Mouse (Mus musculus) left cerebral cortex, adult 18-20 months (tissue): Measurements from ENCODE around the gene Tomm20l. TPM values are rescaled to one million over a fixed set of nuclear protein-coding genes. Genes with fewer than 3 reads are reported as not detected.

Source experiments
- DNase-seq, 2 experiments: peaks; one replicate each; pipeline ENCODE4 v3.0.0; 2021 to 2022; ENCODE audit warnings: low spot score in 2 of 2, mixed read lengths in 1 of 2
- total RNA-seq, 2 experiments: library from RNA; stranded (reverse); gene quantifications; 2 replicates each; pipeline ENCODE4 v1.2.3; 2021

Tomm20l gene
- total RNA-seq, 2 experiments from 2014 or later, result not detected

DNA sequence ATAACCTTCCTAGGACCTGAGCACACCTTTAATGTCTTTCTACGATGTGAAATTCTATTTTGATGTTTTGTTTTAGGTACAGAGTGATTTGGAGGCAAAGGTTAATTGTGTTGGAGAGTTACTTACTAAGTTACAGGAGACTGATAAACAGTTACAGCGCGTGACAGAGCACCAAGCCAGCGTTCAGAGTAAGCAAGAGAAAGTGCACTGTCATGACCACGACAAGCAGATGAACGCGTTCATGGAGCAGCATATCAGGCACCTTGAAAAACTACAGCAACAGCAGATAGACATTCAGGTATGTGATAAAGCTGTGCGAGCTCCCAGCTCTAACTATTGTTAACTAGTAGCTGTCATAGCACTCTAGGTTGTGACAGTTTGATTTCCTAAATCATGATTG, 38.9 kb downstream of the Tomm20l start:
- DNase-seq, result no peak

DNA sequence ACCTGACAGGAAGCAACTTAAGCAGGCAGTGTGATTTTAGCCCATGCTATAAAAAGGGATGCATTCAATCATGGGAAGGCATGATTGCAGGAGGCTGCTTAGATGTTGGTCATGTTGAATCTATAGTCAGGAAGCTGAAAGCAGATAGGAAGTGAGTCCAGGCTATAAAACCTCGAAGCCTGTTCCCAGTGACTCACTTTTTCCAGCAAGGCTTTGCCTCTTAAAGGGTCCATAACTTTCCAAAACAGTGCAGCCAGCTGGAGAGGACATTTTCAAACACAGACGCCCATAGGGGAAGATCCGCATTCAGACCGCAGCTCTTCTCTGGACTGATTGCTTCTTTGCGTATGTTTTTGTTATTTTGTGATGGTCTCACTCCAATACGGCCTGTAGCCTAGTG, 43.8 kb downstream of the Tomm20l start:
- no peak for DNase-seq

DNA sequence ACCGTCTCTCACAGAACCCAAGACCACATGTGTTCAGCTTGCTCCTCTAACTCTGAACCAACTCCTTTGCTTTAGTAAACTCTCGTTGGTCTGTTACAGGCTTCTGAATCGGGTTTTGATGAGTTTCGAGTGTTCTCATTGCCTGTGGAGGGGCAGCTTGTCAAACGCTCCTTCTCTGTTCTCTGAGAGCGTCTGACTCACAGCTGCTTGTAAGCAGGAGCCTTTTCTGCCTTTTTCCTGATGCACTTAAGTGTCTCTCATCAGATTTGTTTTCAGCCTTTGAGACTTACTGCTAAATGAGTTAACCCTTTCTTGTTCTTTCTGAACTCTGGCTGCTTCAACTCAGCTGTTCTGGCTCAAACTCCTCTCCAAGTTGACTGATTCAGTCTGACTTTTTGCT, 46.7 kb downstream of the Tomm20l start:
- DNase-seq, result no peak

DNA sequence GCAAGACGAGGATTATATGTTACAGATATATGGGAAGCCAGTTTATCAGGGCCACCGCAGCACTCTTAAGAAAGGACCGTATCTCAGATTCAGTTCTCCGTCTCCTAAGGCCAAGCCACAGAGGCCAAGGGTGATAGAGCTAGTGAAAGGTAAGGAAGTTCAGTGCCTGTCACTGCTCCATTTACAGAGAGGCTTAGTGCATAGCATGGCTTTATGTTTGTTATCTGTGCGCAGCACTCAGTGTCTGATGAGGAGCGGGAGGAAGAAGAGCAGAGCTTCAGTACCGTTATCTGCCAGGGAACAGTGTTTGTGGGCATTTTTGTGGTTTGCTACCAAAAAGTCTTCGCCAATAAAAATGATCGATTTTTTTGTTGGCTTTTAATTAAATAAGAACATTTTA, 53.2 kb downstream of the Tomm20l start:
- no peak for DNase-seq

GRCm38 (mm10) chr12:71169911-71170310, 58.7 kb downstream of the Tomm20l start:
- DNase-seq, result no peak

Other genes starting within 250 kb of the Tomm20l start
- gene Actr10, start 173.6 kb upstream of the Tomm20l start, total RNA-seq, result 100 to 1,000 TPM; 165 to 169 TPM
- 100 to 1,000 TPM; 177 to 197 TPM for gene Psma3, start 136.8 kb upstream of the Tomm20l start, total RNA-seq
- gene Arid4a, start 95.4 kb upstream of the Tomm20l start, total RNA-seq, result 10 to 100 TPM; 37.2 to 38.9 TPM
- gene Timm9, start 25.3 kb downstream of the Tomm20l start, total RNA-seq, result 10 to 100 TPM; 58.9 to 61.0 TPM
- 1 to 10 TPM; 5.2 to 5.7 TPM for gene 2700049A03Rik, start 25.4 kb downstream of the Tomm20l start, total RNA-seq
- gene Dact1, start 198.5 kb downstream of the Tomm20l start, total RNA-seq, result 10 to 100 TPM in 1 of 2 experiments, 1 to 10 TPM in 1; 9.4 to 10.6 TPM